Mouse (Mus musculus) kidney, embryonic 15.5 days (tissue): ENCODE measurements at regions not wholly inside any gene's neighbourhood (a gene's known extent, or its start where the extent isn't known, plus 50 kb on each side); places are given as distances from the start of the nearest gene placed in this dataset.

Experiments
- ATAC-seq: fragments of 200-750 bp; cut with Nextera tagmentation; replicated peaks from 2 replicates; pipeline ENCODE4 v1.8.0; 2017; ENCODE audit warnings: moderate TSS enrichment; ENCODE audit not compliant: low FRiP score
- H3K27ac ChIP-seq: fragments of 300-500 bp; sonication (generic); 2 replicates; pipeline ENCODE4 v1.5.1; 2015; ENCODE audit warnings: mild to moderate bottlenecking, inconsistent platforms
- H3K27me3 ChIP-seq: fragments of 300-500 bp; sonication (generic); 2 replicates; pipeline ENCODE4 v1.6.1; 2015; ENCODE audit warnings: inconsistent platforms
- H3K36me3 ChIP-seq: fragments of 300-500 bp; sonication (generic); 2 replicates; pipeline ENCODE4 v1.6.1; 2015; ENCODE audit warnings: inconsistent platforms
- H3K4me1 ChIP-seq: fragments of 300-500 bp; sonication (generic); 2 replicates; pipeline ENCODE4 v1.6.1; 2015; ENCODE audit warnings: inconsistent platforms
- H3K4me2 ChIP-seq: fragments of 300-500 bp; sonication (generic); 2 replicates; pipeline ENCODE4 v1.6.1; 2015; ENCODE audit warnings: moderate library complexity, mild to moderate bottlenecking, inconsistent platforms
- H3K4me3 ChIP-seq: fragments of 300-500 bp; sonication (generic); replicated peaks from 2 replicates; pipeline ENCODE4 v1.5.1; 2015; ENCODE audit warnings: mild to moderate bottlenecking, inconsistent platforms
- H3K9ac ChIP-seq: fragments of 300-500 bp; sonication (generic); 2 replicates; pipeline ENCODE4 v1.6.1; 2015; ENCODE audit warnings: mild to moderate bottlenecking, inconsistent platforms
- H3K9me3 ChIP-seq: fragments of 300-500 bp; sonication (generic); replicated peaks from 2 replicates; pipeline ENCODE4 v1.6.1; 2016; ENCODE audit warnings: inconsistent platforms
- WGBS: fragments of 180-500 bp; shearing (Covaris S2); methylation state at CpG from one replicate; pipeline ENCODE4 v1.1.7; 2015; ENCODE audit warnings: mixed read lengths; 5-methylcytosine and 5-hydroxymethylcytosine counted together

GRCm38 (mm10) chr13:102372451-102373082 lies 320.8 kb upstream of the Cd180 start:
- no peaks in the 10 kb centered on the region for H3K27me3 ChIP-seq
- no peak overlapping the region for H3K27ac ChIP-seq
- no peak overlapping the region for H3K4me2 ChIP-seq
- no peaks in the 10 kb centered on the region for H3K36me3 ChIP-seq
- no peak overlapping the region for H3K4me3 ChIP-seq
- no peak for ATAC-seq
- WGBS: 61% methylated on average over 4 of the region's 4 CpGs
- H3K9me3 ChIP-seq: no peaks in the 10 kb centered on the region
- no peaks in the 10 kb centered on the region for H3K4me1 ChIP-seq
- no peak overlapping the region for H3K9ac ChIP-seq

- Histone ChIP-seq H3K9ac (no peak overlapping the region), H3K27ac (no peak overlapping the region), H3K4me3 (no peak overlapping the region), H3K4me1 (no peaks in the 10 kb centered on the region), H3K9me3 (no peaks in the 10 kb centered on the region), H3K4me2 (no peak overlapping the region), H3K27me3 (no peaks in the 10 kb centered on the region), H3K36me3 (no peaks in the 10 kb centered on the region)
- 85% methylated on average over 2 of the region's 2 CpGs for WGBS
- ATAC-seq: no peak
Measured at GRCm38 (mm10) chr13:102380667-102381066, 312.7 kb upstream of the Cd180 start.

GRCm38 (mm10) chr13:102391911-102392310 lies 301.4 kb upstream of the Cd180 start:
- no peaks in the 10 kb centered on the region for H3K27me3 ChIP-seq
- H3K4me3 ChIP-seq: no peak overlapping the region
- no peaks in the 10 kb centered on the region for H3K9me3 ChIP-seq
- peaks cover 22% of the 10 kb centered on the region for H3K4me1 ChIP-seq
- no peak for ATAC-seq
- H3K27ac ChIP-seq: peak overlapping the region; percentile 82
- no peak overlapping the region for H3K4me2 ChIP-seq
- no peaks in the 10 kb centered on the region for H3K36me3 ChIP-seq
- 64% methylated on average over 2 of the region's 2 CpGs for WGBS
- H3K9ac ChIP-seq: no peak overlapping the region

GRCm38 (mm10) chr13:102392868-102393661 lies 300.3 kb upstream of the Cd180 start:
- Histone ChIP-seq H3K27ac (peak overlapping the region; percentile 82), H3K9ac (no peak overlapping the region), H3K4me1 (peaks cover 22% of the 10 kb centered on the region), H3K4me2 (no peak overlapping the region), H3K36me3 (no peaks in the 10 kb centered on the region), H3K4me3 (no peak overlapping the region), H3K27me3 (no peaks in the 10 kb centered on the region), H3K9me3 (no peaks in the 10 kb centered on the region)
- 27% methylated on average over 10 of the region's 10 CpGs for WGBS
- ATAC-seq: peak; percentile 70

GRCm38 (mm10) chr13:102393662-102393970 lies 299.7 kb upstream of the Cd180 start:
- Histone ChIP-seq H3K4me2 (no peak overlapping the region), H3K9me3 (no peaks in the 10 kb centered on the region), H3K27ac (peak overlapping the region; percentile 81), H3K4me3 (no peak overlapping the region), H3K4me1 (peaks cover 22% of the 10 kb centered on the region), H3K36me3 (no peaks in the 10 kb centered on the region), H3K27me3 (no peaks in the 10 kb centered on the region), H3K9ac (no peak overlapping the region)
- 33% methylated on average over 2 of the region's 2 CpGs for WGBS
- ATAC-seq: no peak

GRCm38 (mm10) chr13:102394057-102394456 lies 299.3 kb upstream of the Cd180 start:
- 45% methylated on average over 3 of the region's 3 CpGs for WGBS
- peaks cover 22% of the 10 kb centered on the region for H3K4me1 ChIP-seq

GRCm38 (mm10) chr13:102397411-102397810 lies 295.9 kb upstream of the Cd180 start:
- Histone ChIP-seq H3K9ac (no peak overlapping the region), H3K4me1 (peaks cover 18% of the 10 kb centered on the region), H3K36me3 (no peaks in the 10 kb centered on the region), H3K9me3 (no peaks in the 10 kb centered on the region), H3K4me2 (no peak overlapping the region), H3K27me3 (no peaks in the 10 kb centered on the region), H3K27ac (no peak overlapping the region), H3K4me3 (no peak overlapping the region)
- 81% methylated on average over 4 of the region's 4 CpGs for WGBS
- ATAC-seq: no peak

More at GRCm38 (mm10) chr13:102394057-102394456, 299.3 kb upstream of the Cd180 start:
- ATAC-seq: no peak
- H3K36me3 ChIP-seq: no peaks in the 10 kb centered on the region
- H3K27ac ChIP-seq: peak overlapping the region; percentile 81
- H3K9ac ChIP-seq: no peak overlapping the region
- H3K4me2 ChIP-seq: no peak overlapping the region
- H3K27me3 ChIP-seq: no peaks in the 10 kb centered on the region
- H3K4me3 ChIP-seq: no peak overlapping the region
- no peaks in the 10 kb centered on the region for H3K9me3 ChIP-seq

- Histone ChIP-seq H3K4me1 (no peaks in the 10 kb centered on the region), H3K27ac (no peak overlapping the region), H3K9ac (no peak overlapping the region), H3K4me3 (no peak overlapping the region), H3K4me2 (no peak overlapping the region), H3K27me3 (no peaks in the 10 kb centered on the region), H3K36me3 (no peaks in the 10 kb centered on the region), H3K9me3 (no peaks in the 10 kb centered on the region)
- WGBS: 78% methylated on average over 4 of the region's 4 CpGs
- ATAC-seq: no peak
Measured at GRCm38 (mm10) chr13:102411840-102412239, 281.5 kb upstream of the Cd180 start.

GRCm38 (mm10) chr13:102434372-102434954 lies 258.9 kb upstream of the Cd180 start:
- Histone ChIP-seq H3K27ac (peak overlapping the region; percentile 33), H3K9ac (no peak overlapping the region), H3K27me3 (no peaks in the 10 kb centered on the region), H3K4me3 (no peak overlapping the region), H3K9me3 (no peaks in the 10 kb centered on the region), H3K36me3 (no peaks in the 10 kb centered on the region), H3K4me2 (no peak overlapping the region), H3K4me1 (peaks cover 18% of the 10 kb centered on the region)
- 0 out of 2 replicates have a peak, but pooled peaks have one; percentile 22 for ATAC-seq
- WGBS: 34% methylated on average over 3 of the region's 3 CpGs

- H3K27ac ChIP-seq: no peak overlapping the region
- WGBS: 75% methylated on average over 2 of the region's 2 CpGs
Measured at GRCm38 (mm10) chr13:102442676-102443075, 250.7 kb upstream of the Cd180 start.

GRCm38 (mm10) chr13:102447310-102447709 lies 246.0 kb upstream of the Cd180 start:
- no peaks in the 10 kb centered on the region for H3K27me3 ChIP-seq
- H3K4me1 ChIP-seq: peaks cover 20% of the 10 kb centered on the region
- H3K4me3 ChIP-seq: no peak overlapping the region
- H3K9ac ChIP-seq: no peak overlapping the region
- H3K9me3 ChIP-seq: no peaks in the 10 kb centered on the region
- peak; percentile 40; the same call in 1 of the 2 replicates for ATAC-seq
- H3K36me3 ChIP-seq: no peaks in the 10 kb centered on the region
- no peak overlapping the region for H3K4me2 ChIP-seq
- peak overlapping the region; percentile 80 for H3K27ac ChIP-seq
- WGBS: 46% methylated on average over 5 of the region's 5 CpGs

More at GRCm38 (mm10) chr13:102442676-102443075, 250.7 kb upstream of the Cd180 start:
- Histone ChIP-seq H3K9me3 (no peaks in the 10 kb centered on the region), H3K9ac (no peak overlapping the region), H3K4me2 (no peak overlapping the region), H3K4me1 (peaks cover 5% of the 10 kb centered on the region; the same call in 1 of the 2 replicates), H3K27me3 (no peaks in the 10 kb centered on the region), H3K4me3 (no peak overlapping the region), H3K36me3 (no peaks in the 10 kb centered on the region)
- no peak for ATAC-seq

GRCm38 (mm10) chr13:102449416-102450121 lies 243.8 kb upstream of the Cd180 start:
- WGBS: 21% methylated on average over 8 of the region's 8 CpGs
- Histone ChIP-seq H3K27me3 (no peaks in the 10 kb centered on the region), H3K4me3 (no peak overlapping the region), H3K9ac (no peak overlapping the region), H3K4me1 (peaks cover 20% of the 10 kb centered on the region), H3K4me2 (no peak overlapping the region), H3K27ac (peak overlapping the region; percentile 51), H3K9me3 (no peaks in the 10 kb centered on the region), H3K36me3 (no peaks in the 10 kb centered on the region)
- ATAC-seq: no peak
